Comparison of ENCODE assay signal across 8 mouse cellular contexts in genomic region chr6:85410771-85411273, GRCm38 (mm10). TPM values are rescaled to one million over a fixed set of nuclear protein-coding genes. Genes with fewer than 3 reads are reported as not detected.
DNase-seq lines count a peak whose midpoint lies in the region; ATAC-seq and TF ChIP-seq lines count a peak whose summit lies in the region.

No protein-coding gene starts in this region.

- ATAC-seq in granulocyte monocyte progenitor cell, adult 5-6 weeks (replicated peaks; ENCODE audit: poor library complexity, severe bottlenecking): peak; percentile 84
- peak; percentile 82 for ATAC-seq in intestine, embryonic 16.5 days

- no peaks in the 10 kb centered on the region for H3K9me3 ChIP-seq in intestine, embryonic 16.5 days (ENCODE audit: control insufficient read depth, low read length)

- no peaks in the 10 kb centered on the region for H3K36me3 ChIP-seq in intestine, embryonic 16.5 days (ENCODE audit: control insufficient read depth, insufficient read depth, low read length)
- no peaks in the 10 kb centered on the region for H3K36me3 ChIP-seq in myocyte (ENCODE audit: control insufficient read depth, insufficient read depth)

- no peaks in the 10 kb centered on the region for H3K4me1 ChIP-seq in cortical plate, adult 2 months (ENCODE audit: control insufficient read depth, insufficient read depth, low read length)
- no peaks in the 10 kb centered on the region for H3K4me1 ChIP-seq in intestine, embryonic 16.5 days (ENCODE audit: control insufficient read depth, insufficient read depth, low read length)

- no peak overlapping the region for H3K9ac ChIP-seq in intestine, embryonic 16.5 days (ENCODE audit: low read depth, low read length)

- no peak for TF ChIP-seq POLR2A in cortical plate, adult 2 months (IDR thresholded peaks at IDR 0.05; ENCODE audit: extremely low read depth, insufficient read depth, low read length)
- TF ChIP-seq POLR2A in myocyte (IDR thresholded peaks at IDR 0.05; ENCODE audit: insufficient read length, low read depth): no peak

- no peaks in the 10 kb centered on the region for H3K79me2 ChIP-seq in myocyte (ENCODE audit: control insufficient read depth, insufficient read depth)

- no peak overlapping the region for H3K4me2 ChIP-seq in intestine, embryonic 16.5 days (ENCODE audit: low read depth, low read length)
- peak overlapping the region; percentile 49 for H3K4me2 ChIP-seq in myocyte (ENCODE audit: low read depth)

- no peak overlapping the region for H3K4me3 ChIP-seq in cortical plate, adult 2 months (ENCODE audit: insufficient read depth, low read length)
- no peak overlapping the region for H3K4me3 ChIP-seq in intestine, embryonic 16.5 days (ENCODE audit: low read length)
- no peak overlapping the region for H3K4me3 ChIP-seq in myocyte

- DNase-seq in urinary bladder, postnatal 14 days (ENCODE audit: low spot score): peak; percentile 49
- no peak for DNase-seq in urinary bladder, adult 2 months (ENCODE audit: low spot score)
- DNase-seq in liver: peak; percentile 69
- DNase-seq in thymus, postnatal 25 days: peak; percentile 27

- no peak overlapping the region for H3ac ChIP-seq in myocyte (ENCODE audit: control insufficient read depth, insufficient read length)

- H3K27me3 ChIP-seq in intestine, embryonic 16.5 days (replicated peaks; ENCODE audit: control insufficient read depth, insufficient read depth, low read length): peaks cover 39% of the 10 kb centered on the region
- H3K27me3 ChIP-seq in myocyte (ENCODE audit: control insufficient read depth, insufficient read depth, insufficient read length): peaks cover 70% of the 10 kb centered on the region

- 13% methylated on average over 13 of the region's 13 CpGs for WGBS in intestine, embryonic 16.5 days

- no peak overlapping the region for H3K27ac ChIP-seq in cortical plate, adult 2 months (ENCODE audit: insufficient read depth, low read length)
- no peak overlapping the region for H3K27ac ChIP-seq in intestine, embryonic 16.5 days (ENCODE audit: low read length)

- TF ChIP-seq CTCF in cortical plate, adult 2 months (IDR thresholded peaks at IDR 0.05; ENCODE audit: extremely low read depth, insufficient read depth, low read length): peak; percentile 71

TF ChIP-seq in myocyte, 11 proteins besides CTCF, POLR2A, EP300 and RAD21:
- TF ChIP-seq MYOD1 (IDR thresholded peaks at IDR 0.05; ENCODE audit: control insufficient read depth in 1 of 3, insufficient read length in 2 of 3, low read depth in 2 of 3): no peak
- no peak for TF ChIP-seq POLR2AphosphoS2 (IDR thresholded peaks at IDR 0.05; ENCODE audit: insufficient read length, low read depth)
- TF ChIP-seq E2F4 (IDR thresholded peaks at IDR 0.05; ENCODE audit: insufficient read depth): no peak
- TF ChIP-seq MAX (IDR thresholded peaks at IDR 0.05; ENCODE audit: low read depth): no peak
- TF ChIP-seq REST (IDR thresholded peaks at IDR 0.05; ENCODE audit: insufficient read depth, insufficient read length): no peak
- TF ChIP-seq USF1 (IDR thresholded peaks at IDR 0.05; ENCODE audit: low read depth): no peak
- TF ChIP-seq MYOG (IDR thresholded peaks at IDR 0.05; ENCODE audit: control insufficient read depth in 1 of 3, insufficient read depth in 1 of 3, insufficient read length in 2 of 3, low read depth in 2 of 3): no peak
- TF ChIP-seq SRF (IDR thresholded peaks at IDR 0.05; ENCODE audit: control insufficient read depth, insufficient read length, low read depth): no peak
- no peak for TF ChIP-seq TCF3 (IDR thresholded peaks at IDR 0.05; ENCODE audit: insufficient read length, low read depth)
- no peak for TF ChIP-seq TCF12 (IDR thresholded peaks at IDR 0.05; ENCODE audit: insufficient read depth, poor library complexity, severe bottlenecking)
- no peak for TF ChIP-seq CEBPB (IDR thresholded peaks at IDR 0.05; ENCODE audit: insufficient read depth, poor library complexity, severe bottlenecking)

RNA-seq across cellular contexts. Expression of gene Noto, which starts 12.9 kb away (rescaled TPM):
- polyA plus RNA-seq in urinary bladder, adult 2 months (2012; rRNA removed): not detected in 2 replicates
- not detected in 2 replicates for polyA plus RNA-seq in cortical plate, adult 2 months (2012; rRNA removed)
- not detected in 2 replicates for total RNA-seq in granulocyte monocyte progenitor cell, adult 5-6 weeks (2014; fragmentation: Nextera tagmentation)
- total RNA-seq in granulocyte monocyte progenitor cell, adult 5-6 weeks (2017): not detected in 2 replicates
- not detected in 2 replicates for polyA plus RNA-seq in intestine, embryonic 16.5 days (2015; fragmentation: Nextera tagmentation; extraction: Ambion mirVana)
- not detected for polyA plus RNA-seq in myocyte (2012; fragmentation: generic; extraction: Trizol)

RNA-seq across cellular contexts. Expression of gene Smyd5, which starts 21.0 kb away (rescaled TPM):
- polyA plus RNA-seq in urinary bladder, adult 2 months (2012; rRNA removed): 20.6 and 28.0 TPM in 2 replicates
- 66.9 and 79.9 TPM in 2 replicates for polyA plus RNA-seq in cortical plate, adult 2 months (2012; rRNA removed)
- total RNA-seq in granulocyte monocyte progenitor cell, adult 5-6 weeks (2014; fragmentation: Nextera tagmentation): 54.1 and 64.2 TPM in 2 replicates
- 50.5 and 56.3 TPM in 2 replicates for total RNA-seq in granulocyte monocyte progenitor cell, adult 5-6 weeks (2017)
- polyA plus RNA-seq in intestine, embryonic 16.5 days (2015; fragmentation: Nextera tagmentation; extraction: Ambion mirVana): 45.8 and 52.5 TPM in 2 replicates
- 34.6 TPM for polyA plus RNA-seq in myocyte (2012; fragmentation: generic; extraction: Trizol)

RNA-seq across cellular contexts. Expression of gene Rab11fip5, which starts 36.4 kb away (rescaled TPM):
- polyA plus RNA-seq in urinary bladder, adult 2 months (2012; rRNA removed): 56.5 and 58.1 TPM in 2 replicates
- 46.6 and 48.5 TPM in 2 replicates for polyA plus RNA-seq in cortical plate, adult 2 months (2012; rRNA removed)
- total RNA-seq in granulocyte monocyte progenitor cell, adult 5-6 weeks (2014; fragmentation: Nextera tagmentation): 5.4 TPM in 2 replicates
- total RNA-seq in granulocyte monocyte progenitor cell, adult 5-6 weeks (2017): 3.2 and 3.6 TPM in 2 replicates
- 15.6 and 20.9 TPM in 2 replicates for polyA plus RNA-seq in intestine, embryonic 16.5 days (2015; fragmentation: Nextera tagmentation; extraction: Ambion mirVana)
- 24.8 TPM for polyA plus RNA-seq in myocyte (2012; fragmentation: generic; extraction: Trizol)

RNA-seq across cellular contexts. Expression of gene Cct7, which starts 40.5 kb away (rescaled TPM):
- 154 and 155 TPM in 2 replicates for polyA plus RNA-seq in urinary bladder, adult 2 months (2012; rRNA removed)
- polyA plus RNA-seq in cortical plate, adult 2 months (2012; rRNA removed): 181 and 187 TPM in 2 replicates
- 218 and 263 TPM in 2 replicates for total RNA-seq in granulocyte monocyte progenitor cell, adult 5-6 weeks (2014; fragmentation: Nextera tagmentation)
- 327 and 340 TPM in 2 replicates for total RNA-seq in granulocyte monocyte progenitor cell, adult 5-6 weeks (2017)
- 417 and 458 TPM in 2 replicates for polyA plus RNA-seq in intestine, embryonic 16.5 days (2015; fragmentation: Nextera tagmentation; extraction: Ambion mirVana)
- polyA plus RNA-seq in myocyte (2012; fragmentation: generic; extraction: Trizol): 334 TPM

RNA-seq across cellular contexts. Expression of gene Pradc1, which starts 40.9 kb away (rescaled TPM):
- polyA plus RNA-seq in urinary bladder, adult 2 months (2012; rRNA removed): 14.1 and 17.2 TPM in 2 replicates
- polyA plus RNA-seq in cortical plate, adult 2 months (2012; rRNA removed): 44.0 and 47.4 TPM in 2 replicates
- total RNA-seq in granulocyte monocyte progenitor cell, adult 5-6 weeks (2014; fragmentation: Nextera tagmentation): 26.8 and 31.7 TPM in 2 replicates
- total RNA-seq in granulocyte monocyte progenitor cell, adult 5-6 weeks (2017): 10.2 and 16.8 TPM in 2 replicates
- polyA plus RNA-seq in intestine, embryonic 16.5 days (2015; fragmentation: Nextera tagmentation; extraction: Ambion mirVana): 39.4 and 41.2 TPM in 2 replicates
- 17.6 TPM for polyA plus RNA-seq in myocyte (2012; fragmentation: generic; extraction: Trizol)
